Comparison of ENCODE assay signal across 8 mouse cellular contexts in the genomic region with DNA sequence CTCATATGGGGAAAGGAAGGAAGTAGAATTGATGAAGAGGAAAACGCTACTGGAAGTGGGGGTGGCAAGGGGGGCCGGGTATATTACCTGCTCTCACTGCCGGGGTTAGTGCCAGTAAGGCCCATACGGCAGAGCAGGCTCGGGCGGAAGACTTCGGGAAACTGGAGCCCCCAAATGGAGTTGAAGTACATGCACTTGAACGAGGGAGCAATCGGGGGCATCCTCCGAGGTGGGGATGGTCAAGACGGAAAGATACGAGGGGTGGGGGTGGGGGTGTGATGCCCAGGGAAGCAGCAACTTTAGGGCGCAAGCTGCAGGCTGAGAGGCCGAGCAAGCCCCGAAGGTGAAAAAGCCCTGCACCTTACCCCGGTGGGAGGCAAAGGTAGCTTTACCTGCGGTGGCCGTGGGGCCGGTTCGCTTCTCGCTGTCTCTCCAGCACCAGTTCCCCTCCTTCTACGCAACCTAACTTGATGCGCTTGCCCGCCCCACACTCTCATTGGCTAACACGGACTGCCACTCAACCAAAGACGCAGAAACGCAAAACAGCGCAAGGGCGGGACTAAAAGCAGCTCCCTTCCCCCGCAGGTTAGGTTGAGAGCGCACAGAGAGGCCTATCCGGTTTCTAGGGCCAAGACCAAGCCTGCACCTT. TPM values are rescaled to one million over a fixed set of nuclear protein-coding genes. Genes with fewer than 3 reads are reported as not detected.
DNase-seq lines count a peak whose midpoint lies in the region; ATAC-seq and TF ChIP-seq lines count a peak whose summit lies in the region.

No protein-coding gene starts in this region.

- under 1% methylated on average over 32 of the region's 32 CpGs for WGBS in forebrain, embryonic 15.5 days
- WGBS in lung, adult 2 months = under 1% methylated on average over 32 of the region's 32 CpGs

- H3K4me3 ChIP-seq in ES-E14 (ENCODE audit: insufficient read depth in 1 of 2, low read depth in 1 of 2, low read length in 2 of 2, poor library complexity in 1 of 2, severe bottlenecking in 1 of 2) = peak overlapping the region; percentile 90 to 96
- peak overlapping the region; percentile 86 for H3K4me3 ChIP-seq in forebrain, embryonic 15.5 days
- peak overlapping the region; percentile 84 for H3K4me3 ChIP-seq in lung, adult 2 months (replicated peaks; ENCODE audit: extremely low read depth, low read depth, low read length)

- no peaks in the 10 kb centered on the region for H3K36me3 ChIP-seq in ES-E14 (ENCODE audit: control insufficient read depth, insufficient read depth, low read length, poor library complexity, severe bottlenecking)
- peaks cover 2% of the 10 kb centered on the region; the same call in 1 of the 2 replicates for H3K36me3 ChIP-seq in forebrain, embryonic 15.5 days

- intact Hi-C loops in heart, postnatal 25 days (cut with DNase I) = loop anchor here (1.0 kb wide), 1 partner anchor 13 kb away; a partner anchor contains a TSS

- peak overlapping the region; percentile 85 for H3K9ac ChIP-seq in ES-E14 (ENCODE audit: insufficient read depth, low read depth, low read length, poor library complexity, severe bottlenecking)
- H3K9ac ChIP-seq in forebrain, embryonic 15.5 days (replicated peaks) = peak overlapping the region; percentile 83

- peak; percentile 100 for ATAC-seq in forebrain, embryonic 15.5 days (replicated peaks)
- peak; percentile 100 for ATAC-seq in neutrophil, adult 5-6 weeks (ENCODE audit: extremely low read depth, insufficient number of reproducible peaks, low FRiP score, poor library complexity, severe bottlenecking)

- peak; percentile 99 for DNase-seq in ES-E14 (ENCODE audit: low read depth, low spot score)
- peak; percentile 98 for DNase-seq in cerebellum, adult 11-12 months
- DNase-seq in heart, postnatal 25 days (ENCODE audit: low spot score) = peak; percentile 97
- DNase-seq in layer of hippocampus, adult 18-20 months (ENCODE audit: low spot score in 2 of 2) = peak; percentile 97 to 99
- DNase-seq in lung, adult 2 months = peak; percentile 99
- DNase-seq in thymus, adult 18-20 months = peak; percentile 98 to 100

- no peak for TF ChIP-seq CTCF in lung, adult 2 months (IDR thresholded peaks at IDR 0.05; ENCODE audit: insufficient read depth, low read length)

- H3K4me1 ChIP-seq in ES-E14 (ENCODE audit: control insufficient read depth in 2 of 2, insufficient read depth in 2 of 2, low read length in 2 of 2, poor library complexity in 1 of 2) = peaks cover 0 to 2% of the 10 kb centered on the region in 2 experiments; a peak in 1 of 4 replicates
- H3K4me1 ChIP-seq in forebrain, embryonic 15.5 days = peaks cover 24% of the 10 kb centered on the region
- H3K4me1 ChIP-seq in lung, adult 2 months (ENCODE audit: control insufficient read depth, insufficient read depth, low read length) = peaks cover 7% of the 10 kb centered on the region

- H3K4me2 ChIP-seq in forebrain, embryonic 15.5 days (replicated peaks) = peak overlapping the region; percentile 80

- H3K27me3 ChIP-seq in forebrain, embryonic 15.5 days = no peaks in the 10 kb centered on the region

- in situ Hi-C loops in ES-E14 (cut with MboI; ENCODE audit: low sequenced_read_pairs in 2 of 2, unreplicated experiment in 2 of 2) = no loop called here

- peak overlapping the region; percentile 67 for H3K27ac ChIP-seq in ES-E14 (ENCODE audit: insufficient read depth, low read depth, low read length, poor library complexity, severe bottlenecking)
- peak overlapping the region; percentile 66 for H3K27ac ChIP-seq in forebrain, embryonic 15.5 days (replicated peaks)

- H3K9me3 ChIP-seq in ES-E14 (ENCODE audit: control insufficient read depth, insufficient read depth, low read depth, low read length) = no peaks in the 10 kb centered on the region
- no peaks in the 10 kb centered on the region for H3K9me3 ChIP-seq in forebrain, embryonic 15.5 days

- TF ChIP-seq POLR2A in lung, adult 2 months (IDR thresholded peaks at IDR 0.05; ENCODE audit: borderline replicate concordance, extremely low read depth, low read depth, low read length) = peak; percentile 44; the same call in 1 of the 2 replicates

TF ChIP-seq in ES-E14, 5 proteins besides CTCF, POLR2A, EP300 and RAD21:
- no peak for TF ChIP-seq ZC3H11A (IDR thresholded peaks at IDR 0.05; ENCODE audit: borderline replicate concordance, low read depth, low read length)
- peak; percentile 65; the same call in 1 of the 2 replicates for TF ChIP-seq HCFC1 (IDR thresholded peaks at IDR 0.05; ENCODE audit: borderline replicate concordance, insufficient read depth, low read length)
- no peak for TF ChIP-seq ZNF384 (IDR thresholded peaks at IDR 0.05; ENCODE audit: low read depth, low read length)
- peak; percentile 95 for TF ChIP-seq CHD2 (IDR thresholded peaks at IDR 0.05; ENCODE audit: low read depth, low read length)

RNA-seq across cellular contexts. Expression of a gene that starts 13.4 kb away (rescaled TPM):
- total RNA-seq in ES-E14 (2012; rRNA removed) = 45.1 and 82.1 TPM in 2 replicates
- polyA plus RNA-seq in forebrain, embryonic 15.5 days (2015; fragmentation: Nextera tagmentation; extraction: Ambion mirVana) = 39.7 and 47.9 TPM in 2 replicates
- 10 to 100 TPM; 34.6 to 44.8 TPM for total RNA-seq in heart, postnatal 25 days (2021)
- total RNA-seq in layer of hippocampus, adult 18-20 months (2021) = 100 to 1,000 TPM; 109 to 117 TPM
- polyA plus RNA-seq in lung, adult 2 months (2012; rRNA removed) = 23.6 and 32.9 TPM in 2 replicates
- total RNA-seq in neutrophil, adult 5-6 weeks (2017) = 155 and 214 TPM in 2 replicates

RNA-seq across cellular contexts. Expression of a gene that starts 34.8 kb away (rescaled TPM):
- 21.3 and 29.1 TPM in 2 replicates for total RNA-seq in ES-E14 (2012; rRNA removed)
- 59.5 and 62.9 TPM in 2 replicates for polyA plus RNA-seq in forebrain, embryonic 15.5 days (2015; fragmentation: Nextera tagmentation; extraction: Ambion mirVana)
- 10 to 100 TPM; 33.0 to 37.6 TPM for total RNA-seq in heart, postnatal 25 days (2021)
- total RNA-seq in layer of hippocampus, adult 18-20 months (2021) = 10 to 100 TPM; 58.4 to 67.1 TPM
- polyA plus RNA-seq in lung, adult 2 months (2012; rRNA removed) = 23.0 and 32.0 TPM in 2 replicates
- total RNA-seq in neutrophil, adult 5-6 weeks (2017) = 55.7 and 61.0 TPM in 2 replicates

RNA-seq across cellular contexts. Expression of a gene that starts 35.2 kb away (rescaled TPM):
- total RNA-seq in ES-E14 (2012; rRNA removed) = 2.6 and 4.9 TPM in 2 replicates
- 44.4 and 44.8 TPM in 2 replicates for polyA plus RNA-seq in forebrain, embryonic 15.5 days (2015; fragmentation: Nextera tagmentation; extraction: Ambion mirVana)
- total RNA-seq in heart, postnatal 25 days (2021) = 1 to 10 TPM; 4.2 to 5.2 TPM
- total RNA-seq in layer of hippocampus, adult 18-20 months (2021) = 10 to 100 TPM; 35.0 to 37.3 TPM
- polyA plus RNA-seq in lung, adult 2 months (2012; rRNA removed) = 7.7 and 13.0 TPM in 2 replicates
- 12.2 and 16.8 TPM in 2 replicates for total RNA-seq in neutrophil, adult 5-6 weeks (2017)

RNA-seq across cellular contexts. Expression of a gene that starts 46.9 kb away (rescaled TPM):
- total RNA-seq in ES-E14 (2012; rRNA removed) = 54.7 and 80.3 TPM in 2 replicates
- polyA plus RNA-seq in forebrain, embryonic 15.5 days (2015; fragmentation: Nextera tagmentation; extraction: Ambion mirVana) = 56.1 and 58.9 TPM in 2 replicates
- 10 to 100 TPM; 22.1 to 23.3 TPM for total RNA-seq in heart, postnatal 25 days (2021)
- total RNA-seq in layer of hippocampus, adult 18-20 months (2021) = 10 to 100 TPM; 50.6 to 54.8 TPM
- 5.8 and 10.8 TPM in 2 replicates for polyA plus RNA-seq in lung, adult 2 months (2012; rRNA removed)
- 97.9 and 102 TPM in 2 replicates for total RNA-seq in neutrophil, adult 5-6 weeks (2017)

Comparison
In these comparisons a context has a peak if more than half of its experiments do, and no peak if none do; other contexts are left out.
1. Peak in every context shown above with its lines: DNase-seq, ATAC-seq, H3K4me3 ChIP-seq and H3K27ac ChIP-seq.